Comparison of ENCODE assay signal across 18 mouse cellular contexts in genomic region chr9:119831001-119831400, GRCm38 (mm10). TPM values are rescaled to one million over a fixed set of nuclear protein-coding genes. Genes with fewer than 3 reads are reported as not detected.
DNase-seq lines count a peak whose midpoint lies in the region; ATAC-seq and TF ChIP-seq lines count a peak whose summit lies in the region.
"Had no signal": no experiment of that assay in that cellular context is flagged by ENCODE, and none has a peak within 500 bp of the region (broad histone marks: within the 10 kb centered on the region; RNA-seq: fewer than 3 reads in every experiment).

No protein-coding gene starts in this region.

- DNase-seq in cerebellum, postnatal 14 days = peak; percentile 63 to 64
- no peak for DNase-seq in cerebellum, adult 18-20 months
- DNase-seq in heart, postnatal 10 days = peak; percentile 8 to 19
- no peak for DNase-seq in heart, adult 8-10 months (ENCODE audit: low spot score)
- peak; percentile 59 for DNase-seq in hindbrain, postnatal 0 days (ENCODE audit: low spot score)
- peak; percentile 71 for DNase-seq in brain, embryonic 14.5 days (ENCODE audit: low read depth)
- DNase-seq: adrenal gland, postnatal 10 days; cerebellum, adult 9-10 months; forebrain, postnatal 0 days; gastrocnemius, postnatal 14 days; kidney, adult 2 months had no signal

- 53% methylated on average over 2 of the region's 2 CpGs for WGBS in hindbrain, postnatal 0 days
- 83% methylated on average over 2 of the region's 2 CpGs for WGBS in hindbrain, embryonic 13.5 days

- no peaks in the 10 kb centered on the region for H3K27me3 ChIP-seq in hindbrain, postnatal 0 days (ENCODE audit: insufficient read depth, low read length)
- 0 out of 2 replicates have a peak, but pooled peaks cover 5% of the 10 kb centered on the region for H3K27me3 ChIP-seq in hindbrain, embryonic 13.5 days
- H3K27me3 ChIP-seq: embryonic facial prominence, embryonic 12.5 days; heart, embryonic 13.5 days had no signal

- H3K36me3 ChIP-seq in hindbrain, postnatal 0 days (ENCODE audit: insufficient read depth, low read length) = no peaks in the 10 kb centered on the region
- no peaks in the 10 kb centered on the region for H3K36me3 ChIP-seq in hindbrain, embryonic 13.5 days
- H3K36me3 ChIP-seq: embryonic facial prominence, embryonic 12.5 days; heart, embryonic 13.5 days had no signal

- no peaks in the 10 kb centered on the region for H3K9me3 ChIP-seq in hindbrain, postnatal 0 days (ENCODE audit: low read length)
- H3K9me3 ChIP-seq in hindbrain, embryonic 13.5 days = no peaks in the 10 kb centered on the region
- H3K9me3 ChIP-seq: embryonic facial prominence, embryonic 12.5 days; heart, embryonic 13.5 days had no signal

- no peak overlapping the region for H3K4me3 ChIP-seq in hindbrain, postnatal 0 days (ENCODE audit: low read length)
- H3K4me3 ChIP-seq in hindbrain, embryonic 13.5 days = no peak overlapping the region
- H3K4me3 ChIP-seq: embryonic facial prominence, embryonic 12.5 days; heart, embryonic 13.5 days had no signal

- intact Hi-C loops in heart, postnatal 10 days (cut with DNase I) = no loop called here

- no peak for TF ChIP-seq POLR2A in brain, embryonic 14.5 days (IDR thresholded peaks at IDR 0.05; ENCODE audit: borderline replicate concordance, extremely low read depth, insufficient read depth, insufficient read length, poor library complexity, severe bottlenecking)

- no peak for TF ChIP-seq CTCF in hindbrain, postnatal 0 days (IDR thresholded peaks at IDR 0.05; ENCODE audit: low read depth)
- TF ChIP-seq CTCF in brain, embryonic 14.5 days (IDR thresholded peaks at IDR 0.05; ENCODE audit: borderline replicate concordance, extremely low read depth, insufficient read depth, insufficient read length) = no peak

- no peak overlapping the region for H3K27ac ChIP-seq in hindbrain, postnatal 0 days
- H3K27ac ChIP-seq in hindbrain, embryonic 13.5 days = no peak overlapping the region
- H3K27ac ChIP-seq: embryonic facial prominence, embryonic 12.5 days; heart, embryonic 13.5 days had no signal

- no peak overlapping the region for H3K4me2 ChIP-seq in hindbrain, postnatal 0 days (ENCODE audit: low read depth, low read length)
- no peak overlapping the region for H3K4me2 ChIP-seq in hindbrain, embryonic 13.5 days
- H3K4me2 ChIP-seq: embryonic facial prominence, embryonic 12.5 days; heart, embryonic 13.5 days had no signal

- no peaks in the 10 kb centered on the region for H3K4me1 ChIP-seq in hindbrain, postnatal 0 days (ENCODE audit: insufficient read depth, low read length)
- peaks cover 4% of the 10 kb centered on the region; the same call in 1 of the 2 replicates for H3K4me1 ChIP-seq in hindbrain, embryonic 13.5 days (replicated peaks)
- H3K4me1 ChIP-seq: embryonic facial prominence, embryonic 12.5 days; heart, embryonic 13.5 days had no signal

- no peak overlapping the region for H3K9ac ChIP-seq in hindbrain, postnatal 0 days (replicated peaks; ENCODE audit: low read length)
- H3K9ac ChIP-seq in hindbrain, embryonic 13.5 days = no peak overlapping the region
- H3K9ac ChIP-seq: embryonic facial prominence, embryonic 12.5 days; forebrain, postnatal 0 days; heart, embryonic 13.5 days had no signal

- no peak for ATAC-seq in hindbrain, postnatal 0 days
- no peak for ATAC-seq in hindbrain, embryonic 13.5 days (ENCODE audit: low FRiP score)
- ATAC-seq: forebrain, postnatal 0 days; intestine, embryonic 16.5 days had no signal

RNA-seq across cellular contexts. Expression of gene Scn11a, which starts 5.7 kb away (rescaled TPM):
- under 1 TPM; 0.07 to 0.12 TPM for total RNA-seq in heart, postnatal 10 days (2021)
- under 1 TPM in 1 of 4 experiments, not detected in 3; 0.09 TPM for total RNA-seq in heart, adult 8-10 months (2022)
- 0.52 and 0.65 TPM in 2 replicates for total RNA-seq in hindbrain, postnatal 0 days (2014; rRNA removed)
- 0.16 and 0.23 TPM in 2 replicates for polyA plus RNA-seq in hindbrain, postnatal 0 days (2015; fragmentation: Nextera tagmentation; extraction: Ambion mirVana)
- 0.04 and 0.14 TPM in 2 replicates for polyA plus RNA-seq in hindbrain, embryonic 13.5 days (2015; fragmentation: Nextera tagmentation; extraction: Ambion mirVana)
- 0.18 and 0.21 TPM in 2 replicates for polyA plus RNA-seq in brain, embryonic 14.5 days (2012; rRNA removed)
- total RNA-seq: gastrocnemius, adult 18-20 months; gastrocnemius, postnatal 14 days had no signal
- polyA plus RNA-seq: cortical plate, adult 2 months; gonadal fat pad, adult 2 months; heart, embryonic 13.5 days; intestine, embryonic 16.5 days had no signal

Comparison
In these comparisons a context has a peak if more than half of its experiments do, and no peak if none do; other contexts are left out.
1. DNase-seq: peak in cerebellum, postnatal 14 days (2 of 2), heart, postnatal 10 days (2 of 2), hindbrain, postnatal 0 days (single experiment) and brain, embryonic 14.5 days (single experiment); none in cerebellum, adult 18-20 months (0 of 2) and heart, adult 8-10 months (single experiment).